Mouse (Mus musculus) activated CD4-positive, CD25-positive, alpha-beta regulatory T cell, adult 4 months (primary cell): ENCODE measurements around the gene Adamts12. TPM values are rescaled to one million over a fixed set of nuclear protein-coding genes. Genes with fewer than 3 reads are reported as not detected.

ENCODE experiments used
- ATAC-seq: one replicate; pipeline ENCODE4 v1.8.0; 2017
- polyA plus RNA-seq, 2 experiments: library from polyadenylated mRNA; unstranded; fragments of 100-300 nt; shearing (Covaris generic); gene quantifications; one replicate each; pipeline ENCODE4 v1.2.1; 2017

Gene Adamts12
- polyA plus RNA-seq, 2 experiments from 2014 or later, result 0.08 TPM; not detected in 1

DNA sequence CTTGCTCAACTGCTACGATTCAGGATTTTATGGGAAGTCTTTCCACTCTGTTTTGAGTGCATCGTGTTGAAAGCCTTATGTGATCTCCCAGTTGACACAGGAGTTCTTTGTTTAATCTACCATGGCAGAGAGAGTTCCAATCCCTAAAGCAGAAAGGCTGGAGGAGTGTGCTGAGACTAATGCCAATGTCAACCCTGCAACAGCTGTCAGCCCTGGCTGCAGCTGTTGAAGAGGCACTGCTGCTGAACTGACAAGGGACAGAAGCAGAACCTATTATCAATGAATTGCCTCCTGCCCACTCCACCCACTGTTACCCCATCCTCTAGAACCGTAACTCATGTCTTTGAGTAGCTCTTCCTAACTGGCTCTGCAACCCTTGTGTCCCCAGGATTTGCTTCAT lies 101.3 kb downstream of the Adamts12 start:
- no peak for ATAC-seq

DNA sequence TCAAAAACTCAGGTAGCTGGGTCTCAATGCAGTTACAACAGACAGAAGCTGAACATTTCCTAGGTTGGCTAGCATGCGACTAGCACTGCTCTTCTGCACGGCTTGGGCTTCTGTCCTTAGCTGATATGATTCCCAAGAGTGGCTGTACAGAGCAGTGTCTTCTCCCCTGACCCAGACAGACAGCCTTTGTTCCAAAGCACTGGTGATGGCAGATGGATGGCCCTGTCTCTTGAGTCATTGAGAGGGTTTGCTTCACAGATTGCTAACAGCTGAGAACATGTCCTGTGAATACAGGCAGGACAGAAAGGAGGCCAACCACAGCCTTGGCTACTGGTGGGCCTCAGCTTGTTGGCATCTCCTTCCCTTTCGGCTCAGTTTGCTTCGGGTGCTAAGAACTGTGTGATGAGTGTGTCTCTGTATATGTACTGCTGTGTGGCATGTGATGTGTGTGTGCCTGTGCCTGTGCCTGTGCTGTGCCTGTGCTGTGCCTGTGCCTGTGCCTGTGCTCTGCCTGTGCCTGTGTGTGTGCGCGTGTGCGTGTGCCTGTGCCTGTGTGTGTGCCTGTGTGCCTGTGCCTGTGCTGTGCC lies 109.4 kb downstream of the Adamts12 start:
- no peak for ATAC-seq

DNA sequence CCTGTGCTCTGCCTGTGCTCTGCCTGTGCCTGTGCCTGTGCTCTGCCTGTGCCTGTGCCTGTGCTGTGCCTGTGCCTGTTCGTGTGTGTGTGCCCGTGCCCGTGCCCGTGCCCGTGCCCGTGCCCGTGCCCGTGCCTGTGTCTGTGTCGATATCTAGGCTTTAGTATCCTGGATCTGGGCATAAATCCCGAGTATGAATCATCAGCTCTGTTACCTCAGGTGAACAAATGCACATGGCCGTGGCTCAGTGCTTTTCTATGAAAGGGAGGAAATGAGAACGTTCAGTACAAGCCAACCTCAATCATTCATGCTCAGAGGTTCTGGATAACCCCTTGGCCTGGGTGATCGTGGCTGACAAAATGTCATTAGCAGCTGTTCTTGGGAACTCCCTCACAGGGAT lies 110.3 kb downstream of the Adamts12 start:
- no peak for ATAC-seq

DNA sequence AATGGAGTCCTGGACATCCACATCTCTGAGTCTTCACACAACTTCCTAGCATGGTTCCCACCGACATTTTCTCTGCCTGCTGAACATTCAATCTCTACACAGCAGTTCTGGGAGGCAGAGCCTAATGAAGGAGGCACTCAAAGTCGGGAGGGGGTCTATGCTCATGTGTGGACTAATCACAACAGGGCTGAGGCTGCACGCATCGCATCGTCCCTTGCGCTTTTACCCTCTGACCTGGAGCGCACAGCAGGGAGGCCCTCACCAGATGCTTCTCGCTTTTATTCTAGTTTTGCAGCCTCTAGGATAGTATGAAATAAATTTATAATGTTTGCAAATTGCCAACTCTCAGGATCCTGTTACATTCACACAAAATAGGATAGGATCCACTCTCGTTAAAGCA lies 112.9 kb downstream of the Adamts12 start:
- ATAC-seq, result no peak

DNA sequence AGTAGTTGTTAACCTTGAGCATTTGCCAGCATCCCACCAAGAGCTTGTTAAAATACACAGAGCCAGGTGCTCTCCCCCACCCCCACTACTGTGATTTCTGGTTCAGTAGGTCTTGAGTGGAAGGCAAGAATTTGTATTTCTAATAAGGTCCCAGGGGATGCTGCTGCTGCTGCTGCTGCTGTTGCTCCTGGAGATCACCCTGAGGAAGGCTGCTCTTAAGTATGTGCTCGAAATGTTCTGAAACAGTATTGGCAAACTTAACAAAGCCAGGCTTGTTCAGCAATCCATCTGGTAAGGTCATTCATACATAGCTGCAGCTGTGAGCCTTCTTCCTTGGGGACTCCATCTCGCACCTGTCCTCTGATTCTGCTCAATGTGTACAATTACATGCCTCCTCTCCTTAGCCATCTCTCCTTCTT lies 115.2 kb downstream of the Adamts12 start:
- ATAC-seq, result no peak

DNA sequence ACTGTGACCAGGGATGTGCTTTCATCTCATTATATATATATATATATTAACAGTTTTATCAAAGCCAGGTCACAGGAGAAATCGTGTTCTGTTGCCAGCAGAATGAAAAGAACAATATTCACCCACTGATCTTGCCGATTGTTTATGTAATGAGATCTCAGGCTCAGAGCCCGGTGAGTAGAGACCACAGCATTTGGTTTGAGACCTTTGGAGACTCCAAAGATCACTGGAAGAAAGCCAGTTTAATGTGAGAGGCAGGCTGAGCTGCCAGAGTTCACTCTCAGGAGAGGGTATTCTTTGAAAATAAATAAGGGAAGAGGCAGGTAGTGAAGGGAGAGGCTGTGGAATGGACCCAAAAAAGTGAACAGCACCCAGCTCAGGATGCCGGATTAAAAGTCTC lies 122.1 kb downstream of the Adamts12 start:
- ATAC-seq, result no peak

DNA sequence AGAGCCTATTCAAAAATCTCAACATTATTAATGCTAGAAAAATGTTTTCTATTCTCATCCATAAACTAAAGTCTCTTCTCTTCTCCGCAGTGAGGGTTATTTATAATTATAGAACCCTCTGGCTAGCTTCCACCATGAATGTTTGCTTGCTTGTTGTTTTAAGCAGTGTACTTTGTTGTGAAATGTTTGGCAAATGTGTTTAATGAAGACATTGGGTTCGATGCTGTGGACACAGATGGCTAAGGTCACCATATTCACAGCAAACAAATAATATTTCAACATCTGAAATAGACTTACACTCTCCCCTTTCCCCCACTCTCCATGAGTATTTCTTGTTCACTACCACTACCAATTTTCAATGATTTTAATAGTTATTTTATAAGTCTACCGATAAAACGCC lies 125.9 kb downstream of the Adamts12 start:
- ATAC-seq, result no peak

DNA sequence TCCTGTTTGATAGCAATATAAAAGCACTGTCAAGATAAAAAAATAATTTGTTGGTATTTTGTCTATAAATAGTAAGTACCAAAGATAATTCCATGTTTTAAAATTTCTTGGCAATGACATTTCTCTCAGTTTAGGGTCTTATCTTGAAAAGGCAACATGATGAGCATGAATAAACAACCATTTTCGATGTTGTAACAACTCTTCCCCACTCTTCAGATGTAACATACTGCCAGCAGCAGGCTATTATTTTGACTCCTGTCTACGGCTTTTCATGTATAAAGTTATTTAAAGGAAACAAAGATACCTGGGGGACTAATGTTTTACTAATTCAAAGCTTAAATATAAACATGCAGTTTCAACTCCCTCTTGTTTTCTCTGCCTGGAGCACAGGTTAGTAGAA lies 128.2 kb downstream of the Adamts12 start:
- ATAC-seq, result no peak

DNA sequence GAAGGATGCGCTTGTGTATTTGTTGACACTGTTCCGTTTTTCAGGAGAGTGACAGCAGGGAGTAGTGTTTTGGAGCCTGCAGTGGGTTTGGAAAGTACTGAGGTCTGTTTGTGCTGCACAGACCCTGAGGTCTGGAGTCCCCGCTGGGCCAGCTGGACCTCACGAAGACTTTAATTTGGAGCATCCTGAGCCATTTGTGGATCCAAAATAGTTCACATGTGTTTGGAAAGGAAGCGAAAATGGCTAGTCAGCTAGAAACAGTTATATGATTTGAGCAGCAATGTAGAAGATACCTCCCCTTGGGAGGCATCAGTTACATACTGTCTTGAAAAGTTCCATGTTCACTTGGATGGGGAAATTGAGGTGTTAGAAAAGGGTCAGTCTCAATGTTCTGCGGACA lies 132.5 kb downstream of the Adamts12 start:
- ATAC-seq, result no peak

DNA sequence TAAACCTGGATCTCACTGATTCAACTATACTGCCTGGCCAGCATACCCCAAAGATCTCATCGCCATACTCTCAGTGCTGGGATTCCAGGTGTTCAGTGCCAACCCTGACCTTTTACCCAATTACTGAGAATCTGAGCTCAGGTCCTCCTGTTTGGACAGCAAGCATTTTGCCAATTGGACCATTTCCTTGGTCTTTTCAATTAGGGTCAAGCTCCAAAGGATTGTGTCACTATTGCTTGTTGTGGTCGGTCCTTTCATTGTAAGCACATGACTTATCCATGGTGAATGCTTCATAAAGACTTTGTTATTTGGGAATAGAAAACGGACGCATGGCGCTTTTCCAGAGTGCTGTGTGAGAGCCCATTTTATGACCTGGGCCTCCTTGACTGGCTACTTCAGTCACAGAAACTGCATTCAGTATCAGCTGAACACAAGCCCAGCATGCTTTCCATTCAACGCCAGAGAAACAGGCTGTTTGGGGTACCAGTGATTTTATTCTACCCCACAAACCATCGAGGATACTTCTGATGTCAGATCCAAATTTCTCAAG lies 133.7 kb downstream of the Adamts12 start:
- no peak for ATAC-seq

DNA sequence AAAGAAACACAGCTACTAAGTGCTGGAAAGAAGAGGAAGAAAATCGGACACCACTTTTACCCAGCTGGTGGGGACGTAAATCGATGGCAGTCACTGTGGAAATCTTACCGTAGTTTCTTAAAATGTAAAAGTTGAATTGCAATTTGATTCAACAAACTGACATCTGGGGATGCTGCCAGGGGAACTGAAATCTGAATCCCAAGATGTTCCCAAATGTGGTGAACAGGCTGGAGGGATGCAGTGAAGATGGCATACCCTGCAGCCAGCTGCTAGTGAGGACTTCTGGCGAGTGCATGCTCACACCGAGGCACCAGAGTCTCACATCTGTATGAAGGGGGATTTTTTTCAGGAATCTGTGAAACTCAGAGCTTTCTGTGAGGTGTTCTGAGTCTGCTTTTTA lies 138.5 kb downstream of the Adamts12 start:
- ATAC-seq, result no peak

DNA sequence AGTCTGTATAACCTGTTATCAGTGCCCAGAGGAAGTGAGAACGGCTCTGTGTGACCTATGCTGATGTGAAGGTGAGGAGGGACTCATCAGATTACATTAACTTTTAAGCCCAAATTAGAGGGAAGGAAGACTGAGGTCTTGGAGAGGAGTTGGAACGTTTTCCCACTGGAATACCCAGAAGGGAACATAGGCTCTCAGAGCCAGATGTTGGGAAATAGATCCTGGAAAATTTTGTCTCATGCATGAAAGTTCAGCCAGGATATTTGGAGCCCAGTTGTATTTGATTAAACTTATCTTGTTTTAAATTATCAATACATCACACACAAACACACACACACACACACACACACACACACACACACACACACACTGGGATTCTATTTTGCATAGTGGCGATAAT lies 140.3 kb downstream of the Adamts12 start:
- no peak for ATAC-seq

DNA sequence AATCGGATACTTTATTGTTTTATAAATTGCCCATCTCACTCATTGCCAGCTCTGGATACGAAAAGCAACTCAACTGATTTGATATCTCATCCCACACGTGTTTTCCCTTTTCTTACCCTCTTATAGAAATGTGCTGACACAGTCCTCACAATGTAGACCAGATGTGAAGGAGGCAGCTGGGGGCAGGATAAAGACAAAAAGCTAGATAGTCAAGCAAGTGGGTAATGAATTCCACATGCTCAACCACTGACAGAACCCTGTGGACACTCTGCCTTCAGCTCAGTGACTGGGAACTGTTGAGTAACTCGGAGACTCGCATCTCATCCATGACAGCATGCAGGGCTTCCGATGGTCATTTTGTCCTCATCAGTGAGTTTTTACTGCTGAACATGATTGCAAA lies 146.4 kb downstream of the Adamts12 start:
- no peak for ATAC-seq

DNA sequence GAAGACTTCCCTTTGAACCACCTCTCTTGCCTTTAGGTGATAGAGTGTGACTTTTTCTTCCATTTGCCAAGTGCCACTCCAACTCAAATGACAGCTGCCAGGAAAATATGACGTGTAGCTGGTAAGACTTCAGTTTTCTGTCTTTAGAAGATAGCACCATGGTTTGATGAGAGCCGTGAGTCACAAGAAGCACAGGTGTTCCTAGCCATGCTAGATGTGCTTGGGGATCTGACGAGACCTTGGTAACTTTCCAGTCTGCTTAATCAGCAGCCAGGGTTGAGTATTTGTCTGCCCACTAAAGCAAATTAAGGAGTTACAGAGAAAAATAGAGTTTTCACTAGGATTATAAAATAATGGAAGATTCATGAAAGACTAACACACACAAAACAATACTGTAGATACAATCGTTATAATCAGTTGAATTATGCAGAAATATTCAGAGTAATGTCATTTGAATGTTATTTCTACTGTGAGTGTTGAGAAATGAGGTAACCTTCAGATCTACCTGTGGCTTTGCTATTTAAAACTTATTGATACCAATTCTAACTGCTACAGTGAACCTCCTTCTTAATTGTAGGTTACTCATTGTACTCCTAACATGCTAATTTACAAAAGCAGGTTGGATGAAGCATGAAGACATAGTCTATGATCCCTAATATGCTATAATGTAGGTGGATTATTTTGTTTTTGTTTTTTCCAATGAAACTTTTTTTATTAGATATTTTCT lies 169.5 kb downstream of the Adamts12 start:
- ATAC-seq, result no peak

DNA sequence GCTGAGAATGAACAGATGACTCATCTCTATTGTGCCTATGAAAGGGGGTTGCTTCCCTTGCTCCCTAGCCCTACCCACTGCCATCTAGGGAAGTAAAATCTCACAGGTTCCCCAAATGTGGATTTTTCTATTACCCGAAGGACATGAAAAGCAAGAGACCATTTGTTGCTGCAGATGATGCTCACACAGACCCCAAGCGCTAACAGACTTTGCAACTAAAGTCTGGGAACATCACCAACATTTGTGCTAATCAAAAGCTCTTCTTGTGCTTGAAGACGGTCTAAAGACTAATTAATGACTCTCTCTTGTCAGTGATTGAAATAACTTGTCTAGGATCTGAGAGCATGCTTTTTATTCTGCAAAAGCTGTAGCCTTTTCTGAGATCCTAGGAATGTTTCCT lies 175.8 kb downstream of the Adamts12 start:
- no peak for ATAC-seq

DNA sequence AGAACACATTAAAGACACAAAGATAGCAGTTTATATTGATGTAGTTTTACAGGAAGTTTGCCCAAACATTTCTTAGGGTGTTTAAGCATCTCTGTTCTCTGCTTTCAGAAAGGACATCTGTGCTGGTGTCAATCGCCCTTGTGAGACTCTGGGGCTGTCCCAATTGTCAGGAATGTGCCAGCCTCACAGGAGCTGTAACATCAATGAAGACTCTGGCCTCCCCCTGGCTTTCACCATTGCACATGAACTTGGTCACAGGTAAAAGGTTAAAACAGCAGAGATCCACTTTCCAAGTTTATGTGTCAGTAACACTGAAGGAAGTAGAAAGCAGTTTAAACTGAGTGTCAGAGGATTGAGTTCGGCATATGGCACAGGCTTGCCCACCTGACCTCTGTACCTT lies 176.7 kb downstream of the Adamts12 start:
- ATAC-seq, result no peak

DNA sequence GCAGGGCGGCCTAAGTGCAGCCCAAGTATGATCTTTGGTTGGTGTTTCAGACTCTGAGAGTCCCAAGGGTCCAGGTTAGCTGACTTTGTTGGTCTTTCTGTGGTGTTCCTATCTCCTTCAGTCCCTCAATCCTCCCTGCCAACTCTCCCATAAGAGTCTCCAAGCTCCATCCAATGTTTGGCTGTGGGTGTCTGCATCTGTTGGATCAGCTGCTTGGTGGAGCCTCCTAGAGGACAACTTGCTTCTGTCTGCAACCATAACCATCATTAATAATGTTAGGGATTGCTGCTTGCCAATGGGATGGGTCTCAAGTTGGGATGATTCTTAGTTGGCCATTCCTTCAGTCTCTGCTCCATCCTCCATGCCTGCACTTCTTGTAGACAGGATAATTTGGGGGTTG lies 181.8 kb downstream of the Adamts12 start:
- no peak for ATAC-seq

DNA sequence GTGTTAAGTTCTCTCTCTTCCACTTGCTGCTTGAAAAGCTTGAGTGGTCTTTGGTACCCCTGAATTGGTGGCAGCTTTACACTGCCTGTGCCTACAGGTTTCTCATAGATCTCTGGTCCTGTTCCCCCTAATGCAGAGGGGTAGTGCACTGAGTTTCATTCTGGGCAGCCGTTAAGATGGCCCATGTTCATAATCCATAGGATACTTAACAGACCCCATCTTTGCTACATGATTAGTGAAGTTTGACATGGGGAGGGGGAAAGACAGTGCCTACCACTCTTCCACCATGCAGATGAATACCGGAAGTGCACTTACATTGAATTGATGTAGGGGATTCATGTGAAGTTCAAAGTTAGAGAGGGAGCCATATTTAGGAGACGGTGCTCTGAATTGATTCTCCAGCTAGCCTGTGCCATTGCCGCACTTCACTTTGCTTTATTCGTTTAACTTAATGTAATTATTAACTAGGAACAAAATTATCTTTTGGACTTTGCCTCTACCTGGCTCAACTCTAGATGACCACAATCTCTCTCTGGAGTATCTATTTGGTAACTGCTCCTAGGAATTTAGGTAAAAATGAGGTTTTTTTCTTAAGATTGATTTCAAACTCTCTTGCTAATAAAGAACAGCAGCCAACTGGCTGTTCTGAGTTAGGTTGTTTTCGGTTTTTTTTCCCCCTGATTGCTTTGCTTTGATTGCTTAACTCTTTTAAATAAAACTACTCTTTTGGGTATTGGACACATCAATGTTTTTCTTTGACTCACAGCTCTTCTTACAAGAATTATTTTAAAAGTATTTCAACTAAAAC lies 214.9 kb downstream of the Adamts12 start:
- ATAC-seq, result no peak

DNA sequence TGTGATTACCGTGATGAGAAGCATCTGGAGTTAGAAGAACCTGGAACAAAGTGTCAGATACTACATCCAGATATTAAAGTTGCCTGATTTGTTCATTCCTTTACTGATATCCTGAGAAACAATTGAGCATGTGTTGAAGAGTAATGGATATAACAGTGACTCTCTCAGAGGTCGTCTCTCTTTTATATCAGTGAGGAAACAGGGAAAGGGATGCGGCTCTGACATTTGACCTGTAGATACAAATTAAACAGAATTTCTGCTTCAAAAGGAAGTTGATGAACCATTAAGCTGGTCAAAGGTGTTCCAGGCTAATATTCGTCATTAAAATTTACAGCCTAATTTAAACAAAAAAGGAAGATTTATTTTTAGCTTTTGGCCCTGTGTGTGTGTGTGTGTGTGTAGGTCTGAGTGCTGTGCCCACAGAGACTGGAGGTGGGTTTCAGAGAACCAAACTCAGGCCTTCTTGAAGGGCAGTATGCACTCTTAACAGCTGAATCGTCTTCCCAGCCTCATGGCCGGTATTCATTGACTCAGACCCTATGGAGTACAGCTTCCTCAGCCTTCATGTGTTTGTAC lies 216.2 kb downstream of the Adamts12 start:
- ATAC-seq, result no peak

DNA sequence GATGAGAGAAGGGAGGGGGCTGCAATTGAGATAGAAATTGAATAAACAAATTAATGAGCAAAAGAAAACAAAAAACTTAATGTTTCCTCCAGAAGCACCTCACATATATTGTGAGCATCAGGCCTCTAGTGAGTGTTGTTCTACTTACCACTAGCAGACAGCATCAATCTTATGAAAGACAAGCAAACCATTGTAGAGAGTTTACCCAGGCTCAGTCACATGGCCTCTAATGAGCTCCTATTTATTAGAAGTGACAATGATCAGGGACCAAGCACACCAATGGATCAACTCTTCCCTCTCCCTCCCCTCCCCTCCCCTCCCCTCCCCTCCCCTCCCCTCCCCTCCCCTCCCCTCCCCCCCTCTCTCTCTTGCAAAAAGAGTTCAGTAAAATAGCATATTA lies 218.6 kb downstream of the Adamts12 start:
- ATAC-seq, result no peak

DNA sequence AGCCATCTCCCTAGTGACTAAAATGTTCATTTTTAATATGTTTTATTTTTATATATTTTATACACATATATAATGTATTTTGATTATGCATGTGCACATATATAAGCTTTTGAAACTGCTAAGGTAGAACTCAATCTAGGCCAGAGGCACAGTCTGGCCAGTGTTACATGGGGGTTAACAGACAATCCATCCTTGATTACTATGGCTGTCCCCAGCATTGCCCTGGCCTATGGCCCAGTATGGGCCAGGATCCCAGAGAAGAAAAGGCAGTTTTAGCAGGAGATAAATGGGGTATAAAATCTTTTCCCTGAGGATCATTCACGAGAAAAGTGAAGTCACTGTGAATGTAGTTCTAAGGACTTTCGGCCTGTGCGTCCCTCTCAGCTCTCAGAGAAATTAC lies 223.2 kb downstream of the Adamts12 start:
- ATAC-seq, result no peak

DNA sequence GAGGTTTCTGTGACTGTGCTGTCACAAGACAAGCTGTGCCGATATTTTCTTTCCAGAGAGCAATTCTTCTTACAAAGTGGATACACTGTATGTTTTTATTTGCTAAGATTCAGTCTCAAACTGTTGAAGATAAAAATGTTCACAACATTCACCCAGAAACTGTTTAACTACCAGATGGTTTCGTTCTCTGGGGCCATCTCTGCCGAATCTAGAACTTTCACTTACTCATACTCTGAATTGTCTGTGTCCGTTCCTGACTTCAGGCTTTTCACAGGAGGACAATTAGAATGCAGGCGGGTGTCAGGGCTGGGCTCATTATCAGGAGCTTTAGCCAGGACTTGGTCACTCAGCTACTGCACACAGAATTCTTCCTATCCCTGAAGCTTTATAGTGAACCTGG lies 227.7 kb downstream of the Adamts12 start:
- ATAC-seq, result no peak

DNA sequence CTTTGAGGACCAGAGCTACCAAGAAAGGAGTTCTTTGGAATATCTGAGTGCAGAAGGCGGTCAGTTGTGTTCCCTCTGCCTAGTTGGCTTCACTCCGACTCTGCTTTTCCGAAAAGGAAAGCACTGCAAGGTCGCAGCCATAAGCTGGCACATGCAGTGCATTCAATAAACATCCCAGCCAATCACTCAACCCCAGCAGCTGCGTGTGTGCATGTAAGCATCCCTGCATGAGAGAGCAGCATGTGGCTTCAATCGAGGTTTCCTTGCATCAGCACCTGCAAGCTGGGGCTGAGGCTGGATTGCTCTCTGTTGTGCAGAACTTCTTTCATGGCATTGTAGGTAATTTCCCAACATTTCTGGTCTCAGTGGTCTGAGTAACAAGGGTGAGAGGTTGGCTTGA lies 230.4 kb downstream of the Adamts12 start:
- ATAC-seq, result no peak
